Mouse (Mus musculus) urinary bladder, postnatal 4 days (tissue): ENCODE data around the gene Tap1.

ENCODE experiments used
- DNase-seq, 2 experiments: peaks; one replicate each; pipeline ENCODE4 v3.0.0; 2021 to 2022; ENCODE audit warnings: low spot score in 2 of 2

The Tap1 gene

DNA sequence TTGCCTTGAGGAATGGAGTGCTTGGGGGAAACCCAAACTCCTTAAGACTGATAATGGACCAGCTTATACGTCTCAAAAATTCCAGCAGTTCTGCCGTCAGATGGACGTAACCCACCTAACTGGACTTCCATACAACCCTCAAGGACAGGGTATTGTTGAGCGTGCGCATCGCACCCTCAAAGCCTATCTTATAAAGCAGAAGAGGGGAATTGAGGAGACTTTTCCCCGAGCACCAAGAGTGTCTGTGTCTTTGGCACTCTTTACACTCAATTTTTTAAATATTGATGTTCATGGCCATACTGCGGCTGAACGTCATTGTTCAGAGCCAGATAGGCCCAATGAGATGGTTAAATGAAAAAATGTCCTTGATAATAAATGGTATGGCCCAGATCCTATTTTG is 43.6 kb downstream of the Tap1 start:
- peak; percentile 44 to 56 for DNase-seq

DNA sequence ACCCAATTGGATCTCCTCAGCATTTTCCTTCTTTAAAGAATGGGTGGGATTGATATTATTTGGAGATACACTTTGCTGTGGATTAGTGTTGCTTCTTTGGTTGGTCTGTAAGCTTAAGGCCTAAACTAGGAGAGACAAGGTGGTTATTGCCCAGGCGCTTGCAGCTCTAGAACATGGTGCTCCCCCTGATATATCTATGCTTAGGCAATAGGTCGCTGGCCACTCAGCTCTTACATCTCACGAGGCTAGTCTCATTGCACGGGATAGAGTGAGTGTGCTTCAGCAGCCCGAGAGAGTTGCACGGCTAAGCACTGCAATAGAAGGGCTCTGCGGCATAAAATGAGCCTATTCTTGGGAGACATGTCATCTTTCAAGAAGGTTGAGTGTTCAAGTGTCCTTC is 44.7 kb downstream of the Tap1 start:
- DNase-seq: peak in 1 of 2 experiments; percentile 44

DNA sequence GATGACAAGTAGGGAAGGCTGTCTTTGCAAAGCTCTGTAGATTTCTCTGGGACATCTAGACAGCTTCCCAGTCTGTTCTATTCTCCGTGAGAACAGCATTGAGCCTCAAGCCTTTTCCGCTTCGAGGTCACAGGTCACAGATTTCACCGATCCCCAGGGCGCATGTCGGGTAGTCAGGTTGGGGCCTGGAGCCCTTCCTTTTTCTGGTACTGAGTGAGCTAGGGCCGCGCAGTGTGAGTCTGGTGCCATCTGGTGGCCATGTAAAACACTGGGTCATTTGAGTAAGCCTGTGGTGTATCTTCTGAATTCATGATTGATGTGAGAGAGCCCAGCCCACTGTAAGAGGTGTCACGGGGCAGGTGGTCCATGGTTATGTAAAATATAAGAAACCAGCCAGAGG is 47.6 kb downstream of the Tap1 start:
- DNase-seq: peak; percentile 36 to 78

DNA sequence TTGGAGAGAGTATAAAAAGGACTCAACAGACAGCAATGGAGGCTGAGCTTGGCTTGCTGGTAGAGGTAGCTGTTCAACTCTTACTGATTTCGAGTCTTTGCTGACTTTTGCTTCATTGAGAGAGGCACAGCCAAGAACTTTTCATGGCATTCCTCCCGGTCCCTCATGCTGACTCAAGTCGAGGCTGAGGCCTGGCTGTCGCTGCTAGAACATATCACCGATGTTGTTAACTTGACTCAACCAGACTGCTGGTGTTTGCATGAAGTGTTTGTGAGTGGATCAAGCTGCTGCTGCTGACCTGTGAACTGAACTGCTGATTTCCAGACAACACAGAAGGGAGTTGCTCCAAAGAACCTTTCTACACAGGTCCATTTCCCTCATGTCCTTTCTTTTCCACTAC is 49.3 kb downstream of the Tap1 start:
- DNase-seq: peak in 1 of 2 experiments; percentile 59

DNA sequence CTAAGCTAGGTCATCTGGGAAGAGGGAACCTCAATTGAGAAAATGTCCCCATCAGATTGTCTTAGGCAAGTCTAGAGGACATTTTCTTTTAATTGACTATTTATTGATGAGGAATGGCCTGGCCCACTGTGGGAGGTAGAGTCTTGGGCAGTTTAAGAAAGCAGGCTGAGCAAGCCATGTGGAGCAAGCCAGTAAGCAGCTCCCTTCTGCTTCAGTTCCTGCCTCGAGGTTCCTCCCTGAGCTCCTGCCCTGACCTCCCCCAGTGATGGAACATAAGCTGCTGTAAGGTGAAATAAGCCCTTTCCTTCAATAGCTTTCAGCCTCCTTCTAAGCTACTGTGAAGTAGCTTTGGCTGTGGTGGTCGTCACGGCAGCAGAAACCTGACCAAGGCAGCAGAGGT is 50.4 kb downstream of the Tap1 start:
- peak in 1 of 2 experiments; percentile 20 for DNase-seq

DNA sequence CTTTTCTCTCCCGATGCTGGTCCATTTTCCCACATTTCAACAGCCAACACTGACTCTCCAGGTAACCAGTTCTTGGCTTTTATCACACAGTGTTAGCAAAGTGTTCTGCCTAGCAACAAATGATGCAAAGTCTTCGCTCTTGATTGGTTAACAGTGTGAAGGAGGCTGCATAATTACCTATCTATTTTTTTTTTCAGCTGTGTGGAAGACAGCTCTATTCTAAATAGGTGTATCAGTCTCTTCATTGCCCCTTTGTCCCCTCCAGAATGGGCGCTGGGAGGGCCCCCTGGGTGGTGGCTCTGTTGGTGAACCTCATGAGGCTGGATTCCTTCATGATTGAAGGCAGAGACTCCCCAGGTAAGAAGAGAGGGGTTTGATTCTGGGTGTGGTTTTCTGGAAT is 51.4 kb downstream of the Tap1 start, which contains the start of gene H2-Ob:
Gene H2-Ob, plus strand, starts transcription at position 198 of the 400 bp plus-strand sequence.
- DNase-seq: peak in 1 of 2 experiments; percentile 52

DNA sequence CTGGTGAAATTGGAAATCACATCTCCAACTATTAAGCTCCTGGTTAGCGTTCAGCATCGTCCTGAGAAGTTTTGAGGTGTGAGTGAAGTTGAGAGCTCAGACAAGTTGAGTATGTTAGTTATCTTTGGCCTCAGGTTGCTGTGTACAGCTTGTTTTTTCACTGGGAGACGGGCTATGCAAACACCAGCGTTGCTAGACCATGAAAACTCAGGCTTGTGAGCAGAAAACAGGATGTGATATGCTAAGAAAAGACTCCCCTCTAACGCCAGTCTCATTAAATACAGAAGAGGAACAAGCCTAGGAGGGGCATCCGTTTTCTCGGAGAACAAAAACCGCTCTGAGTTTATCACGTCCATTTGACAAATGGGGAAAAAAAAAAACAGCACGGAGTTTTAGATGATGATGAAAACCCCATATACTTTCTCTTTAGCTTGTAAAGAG is 52.3 kb downstream of the Tap1 start:
- no peak for DNase-seq

DNA sequence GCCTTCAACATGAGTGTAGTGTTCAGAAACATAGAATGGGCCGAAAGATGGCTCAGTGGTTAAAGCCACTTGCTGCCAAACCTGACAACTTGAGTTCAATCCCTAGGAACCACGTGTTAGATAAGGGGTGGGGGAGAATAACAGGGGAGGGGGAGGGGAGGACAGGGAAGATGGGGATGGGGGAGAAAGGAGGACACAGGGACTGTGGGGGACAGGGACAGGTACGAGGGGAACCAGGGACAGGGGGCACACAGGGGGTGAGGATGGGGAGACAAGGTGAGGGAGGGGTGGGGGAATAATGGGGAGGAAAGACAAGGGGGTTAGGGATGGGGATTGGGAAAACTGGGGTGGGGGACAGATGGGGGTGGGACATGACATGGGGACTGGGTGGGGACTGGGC is 53.0 kb downstream of the Tap1 start:
- peak in 1 of 2 experiments; percentile 17 for DNase-seq

DNA sequence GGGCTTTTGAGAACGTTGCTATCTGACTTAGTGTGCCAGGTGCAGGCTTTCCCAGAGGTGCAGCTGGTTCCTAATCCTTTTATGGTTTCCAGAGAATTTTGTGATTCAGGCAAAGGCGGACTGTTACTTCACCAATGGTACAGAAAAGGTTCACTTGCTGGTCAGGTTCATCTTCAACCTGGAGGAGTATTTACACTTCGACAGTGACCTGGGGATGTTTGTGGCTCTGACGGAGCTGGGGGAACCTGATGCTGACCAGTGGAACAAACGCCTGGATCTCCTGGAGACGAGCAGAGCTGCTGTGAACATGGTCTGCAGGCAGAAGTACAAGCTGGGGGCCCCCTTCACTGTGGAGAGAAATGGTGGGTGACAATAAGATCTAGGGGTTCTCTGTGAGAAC is 53.6 kb downstream of the Tap1 start:
- peak in 1 of 2 experiments; percentile 33 for DNase-seq

DNA sequence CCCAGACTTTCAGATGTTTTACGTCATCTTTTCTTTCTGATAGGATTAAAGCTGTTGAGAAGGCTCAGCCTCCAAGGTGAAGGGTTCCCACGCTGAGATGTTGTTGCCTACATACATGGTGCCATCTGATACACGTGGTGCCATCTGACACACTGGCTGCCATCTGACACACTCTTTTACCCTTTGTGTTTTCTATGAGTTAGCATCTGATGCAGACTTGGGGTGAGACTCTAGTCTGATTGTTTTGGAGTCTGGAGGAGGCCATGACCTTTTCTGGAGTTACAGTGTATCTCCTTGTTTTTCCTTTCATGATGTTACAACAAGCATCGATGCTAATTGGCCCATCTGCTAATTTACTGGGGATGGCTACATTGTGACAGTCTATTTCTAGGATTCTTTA is 57.3 kb downstream of the Tap1 start:
- DNase-seq: peak in 1 of 2 experiments; percentile 40
